Mouse (Mus musculus): ENCODE results near the gene Mrps11.

The Mrps11 gene

GRCm38 (mm10) chr7:78782639-78783581, at the start of gene Mrps11, which contains the start of gene Mrpl46:
Gene Mrps11, plus strand, starts transcription at chr7:78783119.
Gene Mrpl46, minus strand, starts transcription at chr7:78783531.
- peak; percentile 82 for DNase-seq (ENCODE audit: low spot score)

- no peak for DNase-seq (ENCODE audit: low spot score)
Observed at GRCm38 (mm10) chr7:78737196-78737595, 45.7 kb upstream of the Mrps11 start.

GRCm38 (mm10) chr7:78737614-78738210, 45.2 kb upstream of the Mrps11 start, which contains the start of gene Ntrk3:
Gene Ntrk3, minus strand, starts transcription at chr7:78738012.
- DNase-seq (ENCODE audit: low spot score), result no peak

GRCm38 (mm10) chr7:78739351-78740000, 43.4 kb upstream of the Mrps11 start:
- DNase-seq (ENCODE audit: low spot score), result peak; percentile 36

- DNase-seq (ENCODE audit: low spot score), result no peak
Observed at GRCm38 (mm10) chr7:78743731-78744385, 39.1 kb upstream of the Mrps11 start.

- no peak for DNase-seq (ENCODE audit: low spot score)
Observed at GRCm38 (mm10) chr7:78752961-78753360, 30.0 kb upstream of the Mrps11 start.

GRCm38 (mm10) chr7:78753752-78754457, 29.0 kb upstream of the Mrps11 start:
- no peak for DNase-seq (ENCODE audit: low spot score)

GRCm38 (mm10) chr7:78754458-78755000, 28.4 kb upstream of the Mrps11 start:
- no peak for DNase-seq (ENCODE audit: low spot score)

- DNase-seq (ENCODE audit: low spot score), result no peak
Observed at GRCm38 (mm10) chr7:78763801-78764200, 19.1 kb upstream of the Mrps11 start.

GRCm38 (mm10) chr7:78765215-78765631, 17.7 kb upstream of the Mrps11 start:
- DNase-seq (ENCODE audit: low spot score), result peak; percentile 9

- DNase-seq (ENCODE audit: low spot score), result peak; percentile 74
Observed at GRCm38 (mm10) chr7:78766019-78766683, 16.8 kb upstream of the Mrps11 start.

- no peak for DNase-seq (ENCODE audit: low spot score)
Observed at GRCm38 (mm10) chr7:78767929-78768531, 14.9 kb upstream of the Mrps11 start.

- no peak for DNase-seq (ENCODE audit: low spot score)
Observed at GRCm38 (mm10) chr7:78769075-78769652, 13.8 kb upstream of the Mrps11 start.

- DNase-seq (ENCODE audit: low spot score), result no peak
Observed at GRCm38 (mm10) chr7:78770936-78771335, 12.0 kb upstream of the Mrps11 start.

GRCm38 (mm10) chr7:78778741-78779140, 4.2 kb upstream of the Mrps11 start:
- DNase-seq (ENCODE audit: low spot score), result no peak

GRCm38 (mm10) chr7:78785906-78786305, 3.0 kb downstream of the Mrps11 start:
- DNase-seq (ENCODE audit: low spot score), result no peak

GRCm38 (mm10) chr7:78787793-78788380, 5.0 kb downstream of the Mrps11 start:
- DNase-seq (ENCODE audit: low spot score), result no peak

- DNase-seq (ENCODE audit: low spot score), result peak; percentile 74
Observed at GRCm38 (mm10) chr7:78791359-78792222, 8.7 kb downstream of the Mrps11 start.

Data from adipocyte (in vitro differentiated cells).